Mouse (Mus musculus) ES-E14 (cell line): ENCODE data around the gene Cd200.
"Not testable (repeated sequence)": the region's sequence is repeated elsewhere in the genome, so short reads cannot be mapped to it uniquely, and the experiment has no call there.

Source experiments
- CHD2 ChIP-seq: IDR thresholded peaks from 2 replicates; pipeline ENCODE4 v1.6.1; 2014; ENCODE audit warnings: mild to moderate bottlenecking, low read depth, low read length, inconsistent platforms
- ZC3H11A ChIP-seq: IDR thresholded peaks from 2 replicates; pipeline ENCODE4 v1.6.1; 2012; ENCODE audit warnings: low read depth, mild to moderate bottlenecking, inconsistent platforms, low read length, borderline replicate concordance

DNA sequence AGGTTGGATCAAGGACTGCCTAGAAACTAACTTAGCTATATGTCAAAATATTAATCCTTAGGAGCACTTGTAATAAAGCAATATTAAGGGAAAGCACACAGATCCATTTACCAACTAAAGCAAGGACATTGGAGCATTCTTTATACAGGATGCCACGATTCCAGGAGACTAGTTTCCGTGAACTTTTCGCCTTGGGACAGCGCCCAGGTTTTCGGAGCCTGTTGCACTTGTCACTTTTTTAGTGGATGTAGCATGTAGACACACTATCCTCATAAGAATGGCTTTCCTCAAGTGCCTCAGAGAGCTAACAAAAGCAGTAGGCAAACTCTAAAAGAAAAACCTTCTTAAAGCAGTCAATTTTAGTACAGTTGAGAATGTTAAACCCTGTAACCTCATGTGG lies 50.4 kb downstream of the Cd200 start:
- TF ChIP-seq CHD2, ZC3H11A: not testable (repeated sequence)
